18 mouse cellular contexts compared by ENCODE assay signal in the genomic region with DNA sequence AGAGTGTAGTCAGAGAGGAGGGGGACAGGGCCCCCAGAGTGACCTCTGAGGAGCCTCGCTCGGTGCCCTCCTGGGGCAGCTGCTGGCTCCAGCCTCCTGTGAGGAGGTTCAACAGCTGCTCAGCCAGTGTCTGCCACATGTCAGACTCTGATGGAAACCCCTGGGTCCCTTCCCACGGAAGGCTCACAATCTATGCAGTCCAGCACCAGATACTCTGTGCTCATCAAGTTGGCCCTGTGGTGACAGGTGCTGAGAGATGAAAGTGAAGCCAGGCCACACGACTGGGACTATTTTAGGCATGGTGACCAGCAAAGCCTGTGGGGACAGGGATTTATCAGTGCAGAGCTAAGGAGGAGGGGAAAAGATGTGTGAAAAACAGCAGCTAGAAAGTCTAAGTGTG. TPM values are rescaled to one million over a fixed set of nuclear protein-coding genes. Genes with fewer than 3 reads are reported as not detected.
DNase-seq lines count a peak whose midpoint lies in the region; ATAC-seq and TF ChIP-seq lines count a peak whose summit lies in the region.
"Had no signal": no experiment of that assay in that cellular context is flagged by ENCODE, and none has a peak within 500 bp of the region (broad histone marks: within the 10 kb centered on the region; RNA-seq: fewer than 3 reads in every experiment).

No protein-coding gene starts in this region.

- H3K9ac ChIP-seq in heart, embryonic 14.5 days (ENCODE audit: low read length) = peak overlapping the region; percentile 55; the same call in 1 of the 2 replicates
- H3K9ac ChIP-seq in heart, embryonic 16.5 days (ENCODE audit: low read length) = peak overlapping the region; percentile 4; the same call in 1 of the 2 replicates
- H3K9ac ChIP-seq in limb, embryonic 14.5 days (ENCODE audit: low read depth, low read length, severe bottlenecking) = no peak overlapping the region
- H3K9ac ChIP-seq: kidney, embryonic 15.5 days; liver, postnatal 0 days had no signal

- 0 out of 2 replicates have a peak overlapping the region, but pooled peaks have one; percentile 13 for H3K4me2 ChIP-seq in heart, embryonic 14.5 days (ENCODE audit: low read length)
- H3K4me2 ChIP-seq in heart, embryonic 16.5 days (ENCODE audit: low read depth, low read length) = 0 out of 2 replicates have a peak overlapping the region, but pooled peaks have one; percentile 11
- no peak overlapping the region for H3K4me2 ChIP-seq in limb, embryonic 14.5 days (replicated peaks; ENCODE audit: low read depth, low read length, severe bottlenecking)
- H3K4me2 ChIP-seq: kidney, embryonic 15.5 days had no signal

- no peak for TF ChIP-seq POLR2A in limb, embryonic 14.5 days (IDR thresholded peaks at IDR 0.05; ENCODE audit: borderline replicate concordance, extremely low read depth, insufficient read depth, insufficient read length)

- no peaks in the 10 kb centered on the region for H3K9me3 ChIP-seq in heart, embryonic 14.5 days (ENCODE audit: control insufficient read depth, low read length)
- H3K9me3 ChIP-seq in heart, embryonic 16.5 days (replicated peaks; ENCODE audit: control insufficient read depth, low read length) = no peaks in the 10 kb centered on the region
- H3K9me3 ChIP-seq in limb, embryonic 14.5 days (ENCODE audit: control insufficient read depth, low read length) = no peaks in the 10 kb centered on the region
- H3K9me3 ChIP-seq: kidney, embryonic 15.5 days; midbrain, embryonic 10.5 days had no signal

- H3K27me3 ChIP-seq in heart, embryonic 14.5 days (ENCODE audit: control insufficient read depth, insufficient read depth, low read length) = no peaks in the 10 kb centered on the region
- no peaks in the 10 kb centered on the region for H3K27me3 ChIP-seq in heart, embryonic 16.5 days (ENCODE audit: control insufficient read depth, insufficient read depth, low read length)
- no peaks in the 10 kb centered on the region for H3K27me3 ChIP-seq in limb, embryonic 14.5 days (ENCODE audit: control insufficient read depth, insufficient read depth, low read length)
- H3K27me3 ChIP-seq: kidney, embryonic 15.5 days had no signal

- H3K27ac ChIP-seq in gastrocnemius, adult 2 months = peak overlapping the region; percentile 76
- H3K27ac ChIP-seq in heart, embryonic 14.5 days (replicated peaks in 1 of 2; ENCODE audit: control insufficient read depth in 1 of 2, insufficient read depth in 1 of 2, low read depth in 2 of 2, low read length in 2 of 2) = peak overlapping the region; percentile 71 to 94
- peak overlapping the region; percentile 92 for H3K27ac ChIP-seq in heart, embryonic 16.5 days (ENCODE audit: low read length)
- H3K27ac ChIP-seq in limb, embryonic 14.5 days (replicated peaks; ENCODE audit: low read depth, low read length) = no peak overlapping the region
- H3K27ac ChIP-seq: kidney, embryonic 15.5 days; midbrain, embryonic 10.5 days had no signal

- no peak for TF ChIP-seq CTCF in gastrocnemius, adult 2 months (IDR thresholded peaks at IDR 0.05)

- intact Hi-C loops in gastrocnemius, adult 2 months (cut with DNase I) = no loop called here

- ATAC-seq in heart, embryonic 14.5 days (ENCODE audit: insufficient number of reproducible peaks, insufficient read depth, low FRiP score, low read depth) = peak; percentile 80
- ATAC-seq in heart, embryonic 16.5 days (replicated peaks; ENCODE audit: extremely low read depth, insufficient read depth, low FRiP score) = peak; percentile 86
- ATAC-seq in limb, embryonic 14.5 days (ENCODE audit: low FRiP score, low read depth) = peak; percentile 68
- ATAC-seq: liver, postnatal 0 days; lung, postnatal 0 days; midbrain, embryonic 16.5 days had no signal

- 19% methylated on average over 4 of the region's 4 CpGs for WGBS in heart, embryonic 14.5 days
- 28% methylated on average over 4 of the region's 4 CpGs for WGBS in heart, embryonic 16.5 days
- 33% methylated on average over 2 of the region's 4 CpGs for WGBS in limb, embryonic 14.5 days

- peaks cover 40% of the 10 kb centered on the region for H3K36me3 ChIP-seq in heart, embryonic 14.5 days (ENCODE audit: control insufficient read depth, insufficient read depth, low read length)
- H3K36me3 ChIP-seq in heart, embryonic 16.5 days (ENCODE audit: control insufficient read depth, insufficient read depth) = peaks cover 7% of the 10 kb centered on the region; the same call in 1 of the 2 replicates
- H3K36me3 ChIP-seq in limb, embryonic 14.5 days (ENCODE audit: control insufficient read depth, insufficient read depth, low read length) = peaks cover 25% of the 10 kb centered on the region
- H3K36me3 ChIP-seq: midbrain, embryonic 10.5 days had no signal

- peak; percentile 63 for DNase-seq in gastrocnemius, adult 2 months
- no peak for DNase-seq in gastrocnemius, postnatal 10 days
- no peak for DNase-seq in heart, adult 11 months
- no peak for DNase-seq in limb, embryonic 14.5 days (ENCODE audit: low spot score)
- DNase-seq in frontal cortex, postnatal 14 days (ENCODE audit: low spot score in 2 of 2) = no peak
- DNase-seq in right cerebral cortex, postnatal 14 days = no peak
- DNase-seq: adrenal gland, postnatal 36 days; cerebellum, adult 9-10 months; kidney, adult 11 months; kidney, postnatal 36 days; liver, postnatal 0 days; right cerebral cortex, postnatal 25 days had no signal

- peaks cover 63 to 76% of the 10 kb centered on the region in 2 experiments for H3K4me1 ChIP-seq in heart, embryonic 14.5 days (ENCODE audit: control insufficient read depth in 2 of 2, insufficient read depth in 2 of 2, low read length in 2 of 2)
- H3K4me1 ChIP-seq in heart, embryonic 16.5 days (ENCODE audit: control insufficient read depth, insufficient read depth, low read length) = peaks cover 62% of the 10 kb centered on the region
- H3K4me1 ChIP-seq in limb, embryonic 14.5 days (ENCODE audit: control insufficient read depth, insufficient read depth, low read length) = 0 out of 2 replicates have a peak, but pooled peaks cover under 1% of the 10 kb centered on the region

- H3K4me3 ChIP-seq in gastrocnemius, adult 2 months = no peak overlapping the region
- no peak overlapping the region for H3K4me3 ChIP-seq in heart, embryonic 14.5 days (ENCODE audit: control insufficient read depth in 1 of 2, insufficient read depth in 1 of 2, low read depth in 1 of 2, low read length in 2 of 2)
- no peak overlapping the region for H3K4me3 ChIP-seq in heart, embryonic 16.5 days (ENCODE audit: low read length)
- no peak overlapping the region for H3K4me3 ChIP-seq in limb, embryonic 14.5 days (replicated peaks; ENCODE audit: low read length)
- H3K4me3 ChIP-seq: kidney, embryonic 15.5 days; midbrain, embryonic 10.5 days had no signal

RNA-seq across cellular contexts. Expression of a gene that starts 36.2 kb away (rescaled TPM):
- total RNA-seq in gastrocnemius, adult 2 months (2021) = 10 to 100 TPM; 90.1 to 99.7 TPM
- 10 to 100 TPM; 73.2 to 75.5 TPM for total RNA-seq in gastrocnemius, postnatal 10 days (2021)
- 74.9 and 77.2 TPM in 2 replicates for polyA plus RNA-seq in heart, embryonic 14.5 days (2014; fragmentation: Nextera tagmentation; extraction: Ambion mirVana)
- polyA plus RNA-seq in heart, embryonic 16.5 days (2015; fragmentation: Nextera tagmentation; extraction: Ambion mirVana) = 71.5 and 75.9 TPM in 2 replicates
- 85.5 and 122 TPM in 2 replicates for polyA plus RNA-seq in limb, embryonic 14.5 days (2012; rRNA removed)
- 41.5 and 45.1 TPM in 2 replicates for polyA plus RNA-seq in limb, embryonic 14.5 days (2014; fragmentation: Nextera tagmentation; extraction: Ambion mirVana)
